Mouse (Mus musculus) brain, embryonic 18.5 days (tissue): ENCODE data around the gene Tfcp2.

ENCODE experiments used
- DNase-seq: peaks from one replicate; pipeline ENCODE4 v3.0.0-alpha.2; 2012; ENCODE audit warnings: low read depth, low spot score

Tfcp2 gene

DNA sequence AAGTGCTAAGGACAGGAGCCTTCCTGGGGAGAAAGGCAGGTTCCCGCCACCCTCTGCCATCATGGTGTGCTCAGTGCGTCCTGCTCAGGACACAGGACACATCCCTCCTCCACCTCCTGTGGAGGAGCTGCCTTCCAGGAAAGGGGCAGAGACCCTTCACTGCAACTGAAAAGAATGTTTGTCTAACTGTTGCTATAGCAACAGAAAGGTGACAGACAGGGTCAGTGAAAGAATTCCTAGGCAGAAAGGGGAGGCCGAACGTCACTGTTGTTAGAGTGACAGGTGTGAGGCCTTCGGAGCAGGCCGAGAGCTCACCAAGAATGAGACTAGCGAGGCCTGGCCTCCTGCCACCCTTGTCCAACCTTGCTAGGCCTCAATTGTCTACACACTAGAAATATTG lies 65.4 kb downstream of the Tfcp2 start:
- no peak for DNase-seq

DNA sequence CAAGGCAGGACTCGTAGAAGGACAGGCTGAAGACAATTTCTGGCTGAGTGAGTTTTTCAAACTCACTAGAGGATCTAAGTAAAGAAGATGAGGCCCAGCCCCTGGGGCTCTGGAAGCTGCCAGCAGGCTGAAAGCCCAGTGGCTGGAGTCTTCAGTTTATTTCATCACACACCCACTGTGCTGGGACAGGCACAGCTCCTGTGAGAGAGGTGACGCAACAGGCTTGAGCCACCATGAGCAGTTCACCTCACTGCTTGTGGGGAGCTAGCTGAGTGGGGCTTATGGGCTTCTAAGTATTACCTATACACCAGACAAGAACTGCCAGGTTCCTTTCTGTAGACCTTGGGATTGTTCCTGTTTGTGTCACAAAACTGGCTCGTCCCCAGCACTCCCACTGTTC lies 66.2 kb downstream of the Tfcp2 start:
- DNase-seq = no peak

DNA sequence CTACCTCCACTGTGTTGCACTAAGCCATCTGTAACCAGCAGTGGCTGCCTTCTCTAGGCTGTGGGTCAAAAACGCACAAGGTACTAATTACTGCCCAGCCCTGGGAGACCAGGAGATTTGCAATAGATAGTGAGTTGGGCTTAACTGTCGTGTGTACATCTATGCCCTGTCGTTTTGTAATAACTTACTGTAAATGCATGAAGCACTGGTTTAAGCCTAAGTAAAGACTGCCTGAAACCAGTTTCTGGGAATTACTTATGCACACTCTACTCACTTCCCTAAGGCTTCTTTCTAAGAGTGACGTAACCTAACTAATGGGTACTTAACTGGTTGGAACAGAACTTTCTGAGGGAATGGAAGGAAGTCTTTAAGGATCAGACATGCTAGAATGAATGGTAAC lies 72.9 kb downstream of the Tfcp2 start:
- DNase-seq = no peak

DNA sequence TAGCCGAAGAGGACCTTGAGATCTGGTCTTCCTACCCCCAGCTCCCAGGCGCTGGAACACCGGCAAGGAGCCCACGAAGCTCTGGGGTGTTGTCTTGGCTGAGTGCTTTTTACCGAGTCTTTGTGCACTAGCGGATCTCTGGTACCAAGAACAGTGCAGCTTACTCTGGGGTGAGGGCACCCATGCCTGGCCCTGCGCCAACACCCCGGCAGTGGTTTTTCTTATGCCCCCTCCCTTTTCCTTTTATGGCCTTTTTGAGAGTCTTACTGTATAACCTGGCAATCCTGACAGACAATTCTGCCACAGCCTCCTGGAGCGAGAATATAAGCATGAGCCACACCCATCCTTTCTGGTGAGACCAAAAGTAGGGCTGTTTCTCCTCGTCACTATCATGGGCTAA lies 73.5 kb downstream of the Tfcp2 start:
- DNase-seq = no peak

DNA sequence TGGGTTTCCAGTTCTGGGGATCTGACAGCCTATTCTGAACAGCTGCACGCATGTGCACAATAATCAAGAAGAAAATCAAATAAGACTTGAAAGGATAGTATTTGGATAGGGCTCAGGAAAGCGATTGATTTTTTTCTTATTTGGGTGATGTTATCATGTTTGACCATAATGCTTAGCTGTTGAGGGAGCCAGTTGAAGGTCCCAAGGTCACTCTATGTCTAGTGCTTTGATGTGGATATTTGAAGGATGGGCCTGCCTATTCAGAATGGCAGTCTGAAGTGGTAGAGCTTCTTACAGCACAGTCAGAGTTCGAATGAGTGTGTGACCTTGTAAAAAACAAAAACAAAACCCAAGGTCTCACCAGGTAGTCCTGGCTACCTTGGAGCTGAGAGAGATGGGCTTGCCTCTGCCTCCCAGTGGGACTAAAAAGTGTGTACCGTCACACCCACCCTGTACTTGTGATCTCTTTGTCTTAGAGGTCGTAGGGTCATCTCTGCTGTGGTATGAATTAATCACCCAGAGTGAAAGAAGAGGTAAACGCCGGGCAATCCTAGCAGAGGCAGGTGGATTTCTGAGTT lies 77.8 kb downstream of the Tfcp2 start:
- DNase-seq = no peak

DNA sequence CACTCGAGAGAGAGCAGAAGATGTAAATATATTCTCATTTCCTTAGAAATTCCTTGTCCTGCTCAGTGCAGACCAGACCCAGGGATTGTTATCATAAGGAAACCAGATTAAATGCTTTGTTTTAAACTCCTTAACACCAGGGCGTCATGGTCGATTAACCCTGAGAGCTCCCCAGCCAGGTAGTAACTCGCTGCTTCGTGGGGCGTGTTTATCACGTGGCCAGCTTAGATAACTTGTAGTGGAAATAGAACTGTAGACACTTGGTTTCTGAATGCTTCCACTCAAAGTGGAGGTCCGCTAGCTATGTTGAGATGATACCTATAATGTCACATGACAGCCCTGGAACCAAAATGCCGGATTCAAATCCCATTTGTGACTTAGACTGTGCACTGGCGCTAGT lies 81.8 kb downstream of the Tfcp2 start:
- DNase-seq = no peak

DNA sequence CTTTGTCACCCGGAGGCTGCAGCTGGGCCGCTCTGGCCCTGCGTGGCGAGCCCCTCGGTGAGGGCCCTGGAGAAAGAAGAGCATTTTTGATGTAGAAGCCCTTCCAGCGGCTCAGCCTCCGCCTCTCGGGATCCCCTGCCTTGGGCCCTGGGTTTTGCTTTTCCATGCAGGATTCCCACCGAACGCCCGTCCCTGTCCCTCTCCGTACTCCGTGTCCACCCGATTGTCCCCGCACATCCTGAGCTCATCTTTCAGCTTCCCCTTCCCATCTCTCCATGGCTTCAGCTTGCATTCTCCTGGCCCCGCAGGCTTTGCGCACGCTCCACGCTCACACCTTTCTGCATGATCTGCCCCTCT lies 82.6 kb downstream of the Tfcp2 start:
- no peak for DNase-seq

DNA sequence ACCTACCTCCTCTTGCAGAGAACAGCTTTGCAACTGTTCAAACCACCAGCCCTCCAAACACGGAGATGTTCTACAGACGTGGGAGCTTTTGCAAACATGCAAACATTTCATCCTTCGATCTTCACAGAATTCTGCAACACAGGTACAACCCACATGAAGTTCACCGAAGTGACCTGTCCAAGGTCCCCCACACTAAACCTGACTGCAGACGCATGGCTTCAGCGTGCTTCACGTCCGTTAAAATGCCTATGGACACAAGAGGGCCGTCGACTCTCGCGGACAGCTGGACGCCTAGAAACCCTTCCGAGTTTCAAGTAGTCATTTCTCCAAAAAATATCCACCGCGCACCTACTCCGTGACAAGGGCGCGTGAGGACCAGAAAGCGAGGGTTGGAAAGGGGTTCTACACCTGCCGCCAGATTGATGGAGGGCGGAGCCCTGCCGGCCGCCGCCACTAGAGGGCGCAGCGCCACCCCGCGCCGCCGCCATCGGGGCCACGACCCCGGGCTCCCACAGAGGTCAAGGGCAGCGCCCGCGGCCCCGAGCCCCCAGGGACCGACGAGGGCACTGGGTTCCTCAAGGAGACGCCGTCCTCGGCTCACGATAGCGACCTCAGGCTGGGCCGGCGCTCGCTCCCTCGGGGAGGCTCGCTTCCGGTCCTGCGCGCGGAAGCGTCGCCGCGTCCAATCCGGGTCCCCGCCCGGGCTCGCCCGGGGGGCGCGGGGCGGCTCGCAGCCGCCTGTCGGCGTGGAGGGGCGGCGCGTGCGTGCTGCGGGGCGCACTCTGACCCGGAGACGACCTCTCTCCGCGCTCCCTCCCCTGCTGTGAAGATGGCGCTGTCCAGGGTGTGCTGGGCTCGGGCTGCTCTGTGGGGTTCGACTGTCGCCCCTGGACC lies 83.3 kb downstream of the Tfcp2 start, which contains the start of gene Letmd1:
Letmd1 (plus strand) TSS at position 729 of the 894 bp plus-strand sequence.
- DNase-seq = peak; percentile 83

DNA sequence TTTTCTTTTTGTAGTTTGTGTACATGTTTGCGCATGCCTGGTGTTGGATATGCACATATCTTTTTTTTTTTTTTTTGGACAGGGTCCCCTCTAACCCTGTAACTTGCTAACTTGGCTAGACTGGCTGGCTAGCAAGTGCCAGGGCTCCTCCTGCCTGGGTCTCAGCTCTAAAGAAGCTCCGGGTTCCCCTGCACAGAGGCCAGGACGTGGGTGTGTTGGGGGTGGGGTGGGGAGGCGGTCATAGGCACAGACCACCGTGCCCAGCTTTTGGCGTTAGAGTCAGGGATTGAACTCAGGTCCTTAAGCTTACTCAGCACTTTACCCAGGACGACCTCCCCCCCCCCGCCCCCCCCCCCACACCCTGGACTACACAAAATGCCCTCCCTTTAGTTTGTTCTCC lies 84.1 kb downstream of the Tfcp2 start:
- no peak for DNase-seq

DNA sequence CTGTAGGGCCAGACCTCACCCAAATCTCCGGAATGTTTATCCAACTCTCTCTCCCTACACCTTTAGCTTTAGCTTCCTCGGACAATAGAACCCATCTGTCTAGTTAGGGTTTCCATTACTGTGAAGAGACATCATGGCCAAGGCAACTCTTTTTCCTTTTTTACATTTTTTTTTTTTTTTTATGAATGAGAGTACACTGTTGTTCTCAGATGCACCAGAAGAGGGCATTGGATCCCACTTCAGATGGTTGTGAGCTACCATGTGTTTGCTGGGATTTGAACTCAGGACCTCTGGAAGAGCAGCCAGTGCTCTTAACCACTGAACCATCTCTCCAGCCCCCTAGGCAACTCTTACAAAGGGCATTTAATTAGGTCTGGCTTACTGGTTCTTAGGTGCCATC lies 86.4 kb downstream of the Tfcp2 start:
- DNase-seq = no peak

DNA sequence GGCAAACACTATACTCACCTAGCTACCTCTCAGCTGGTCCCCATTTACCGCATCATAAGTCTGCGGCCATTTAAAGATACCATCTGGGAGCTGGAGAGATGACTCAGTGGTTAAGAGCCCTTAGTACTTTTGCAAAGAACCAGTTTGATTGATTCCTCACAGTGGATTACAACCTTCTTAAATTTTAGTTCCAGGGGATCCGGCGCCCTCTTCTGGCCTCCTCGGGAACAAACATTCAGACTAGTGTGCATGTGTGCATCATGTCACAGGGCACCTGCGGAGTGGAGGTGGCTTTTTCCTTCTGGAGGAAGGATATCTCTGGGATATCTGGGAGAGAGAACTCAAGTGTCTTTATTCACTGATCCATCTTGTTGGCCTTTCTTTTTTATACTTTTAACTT lies 88.1 kb downstream of the Tfcp2 start:
- no peak for DNase-seq

DNA sequence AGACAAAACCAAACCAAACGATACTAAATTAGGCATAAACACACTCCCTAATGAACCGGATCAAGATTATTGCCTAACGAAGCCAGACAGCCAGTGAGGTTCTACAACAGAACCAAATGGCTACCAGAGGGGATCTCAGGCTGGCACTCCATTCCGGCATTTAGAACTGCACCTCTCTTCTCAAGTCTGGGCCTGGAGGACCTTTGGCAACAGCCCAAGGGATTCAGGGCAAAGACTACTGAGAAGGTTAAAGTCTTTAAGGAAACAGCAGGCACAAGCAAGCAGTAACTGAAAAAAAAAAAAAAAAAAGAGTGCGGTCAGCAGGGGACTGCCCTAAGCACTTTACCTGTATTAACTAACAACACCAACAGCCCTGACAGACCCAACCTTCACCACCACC lies 89.7 kb downstream of the Tfcp2 start:
- no peak for DNase-seq

DNA sequence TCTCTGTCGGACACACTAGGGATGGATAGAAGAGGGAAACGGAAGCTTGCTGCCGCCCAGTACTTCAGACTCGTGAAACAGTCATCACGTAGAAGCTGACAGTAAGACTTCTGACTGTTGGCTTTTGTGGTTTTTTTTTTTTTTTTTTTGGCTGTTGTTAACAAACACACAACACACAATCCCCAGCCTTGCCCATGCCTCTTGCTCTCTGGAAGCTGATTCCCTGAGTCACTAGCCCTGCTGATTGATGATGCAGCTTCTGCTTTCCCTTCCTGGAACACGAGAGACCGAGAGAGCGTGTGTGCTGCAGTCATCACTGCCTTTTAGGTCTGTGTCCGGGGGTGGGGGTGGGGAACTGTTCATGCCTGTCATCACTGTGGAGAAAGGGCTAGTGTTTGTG lies 90.2 kb downstream of the Tfcp2 start:
- no peak for DNase-seq

DNA sequence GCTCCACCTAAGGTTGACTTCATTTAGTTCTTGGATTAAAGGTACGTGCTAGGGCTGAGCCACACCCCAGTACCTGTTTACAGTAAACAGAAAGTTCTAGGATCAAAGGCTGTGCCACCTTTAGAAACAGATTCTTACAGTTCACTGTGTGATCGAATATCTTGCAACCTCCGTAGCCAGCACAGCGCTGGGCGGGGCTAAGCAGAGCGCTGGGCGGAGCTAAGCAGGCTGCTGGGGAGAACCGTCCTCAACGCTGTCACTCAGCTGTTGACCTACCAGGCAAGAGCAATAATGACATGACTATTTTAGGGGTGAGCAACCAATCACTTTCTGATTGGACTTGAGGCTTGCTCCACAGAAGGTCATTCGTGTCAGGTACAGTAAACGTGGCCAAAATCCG lies 90.9 kb downstream of the Tfcp2 start:
- DNase-seq = no peak

DNA sequence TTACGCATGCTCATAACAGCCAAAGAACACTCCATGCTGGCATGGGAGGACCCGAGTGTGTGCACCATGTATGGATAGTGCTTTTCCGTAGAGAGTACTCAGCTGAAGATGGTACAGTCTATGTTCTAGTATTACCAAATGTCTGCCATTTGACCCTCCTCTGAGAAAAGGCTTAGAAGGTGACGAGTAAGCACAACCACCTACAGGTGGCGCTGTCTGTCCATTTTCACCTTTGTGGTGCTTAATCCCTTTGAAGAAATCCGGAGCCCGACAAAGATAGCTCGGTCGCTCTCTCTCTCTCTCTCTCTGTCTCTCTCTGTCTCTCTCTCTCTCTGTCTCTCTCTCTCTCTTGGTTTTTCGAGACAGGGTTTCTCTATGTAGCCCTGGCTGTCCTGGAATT lies 93.8 kb downstream of the Tfcp2 start:
- DNase-seq = no peak

DNA sequence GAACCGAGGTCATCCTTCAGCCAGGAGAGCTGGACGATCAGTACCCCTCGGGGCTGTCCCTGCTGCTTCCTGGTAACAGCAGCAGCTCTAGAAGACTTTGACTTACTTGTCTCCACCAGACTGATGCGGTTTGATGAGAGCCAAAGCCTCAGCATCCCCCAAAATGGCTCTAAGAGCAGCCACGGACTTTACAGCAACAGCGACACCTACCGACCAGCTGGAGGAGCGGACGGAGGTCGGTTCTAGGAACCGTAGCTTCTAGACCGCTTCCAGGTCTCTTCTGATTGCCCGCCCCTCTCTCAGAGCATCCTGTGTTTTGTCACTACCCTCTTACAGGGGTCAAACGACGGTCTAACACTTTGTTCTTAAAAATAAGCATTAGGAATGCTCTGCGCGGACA lies 94.5 kb downstream of the Tfcp2 start:
- DNase-seq = peak; percentile 45

DNA sequence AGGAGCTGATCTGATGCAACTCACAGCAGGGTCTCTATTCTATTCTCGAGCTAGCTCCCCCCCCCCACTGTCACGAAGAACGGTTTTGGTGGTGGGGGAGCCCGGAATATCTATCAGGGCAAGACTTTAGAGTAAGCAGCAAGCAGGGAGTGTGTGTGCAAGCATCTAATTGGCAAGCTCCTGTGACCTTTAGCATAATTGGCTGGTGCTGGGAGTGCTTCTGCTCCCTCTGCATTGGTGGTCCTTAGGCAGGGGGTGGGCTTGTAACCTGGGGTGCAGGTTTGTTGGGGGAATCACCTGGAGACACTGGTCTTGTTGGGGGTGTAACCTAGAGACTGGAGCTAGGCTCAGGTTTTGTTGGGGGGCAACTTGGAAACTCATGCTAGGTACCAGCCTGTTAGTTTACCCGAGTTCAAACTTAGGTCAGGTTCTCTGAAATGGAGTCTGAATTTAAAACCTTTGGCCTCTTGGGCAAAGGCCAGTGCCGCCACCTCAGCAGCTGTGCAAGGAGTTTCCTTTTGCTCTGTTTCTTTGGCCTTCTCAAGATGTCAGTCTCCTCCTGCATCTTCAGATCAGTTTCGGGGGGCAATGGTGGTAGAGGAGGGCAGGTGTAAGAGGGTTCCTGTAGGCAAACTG lies 95.3 kb downstream of the Tfcp2 start:
- DNase-seq = no peak

DNA sequence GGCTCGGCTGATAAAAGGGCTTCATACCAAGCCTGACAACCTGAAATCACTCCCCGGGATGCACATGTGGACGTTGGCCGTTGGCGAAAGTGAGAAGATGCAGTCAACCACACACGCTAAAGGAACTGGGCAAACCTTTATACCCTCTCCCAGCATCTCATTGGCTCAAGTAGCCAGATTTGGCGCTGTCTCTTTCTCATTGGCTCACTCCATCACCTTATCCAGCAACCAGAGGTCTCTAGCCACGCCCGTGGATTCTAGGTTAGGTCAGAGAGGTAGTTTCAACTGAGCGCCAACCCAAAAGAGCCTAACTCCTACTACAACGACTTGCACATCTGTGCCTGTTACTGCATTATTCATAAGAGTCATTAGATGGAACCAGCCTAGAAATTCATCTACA lies 99.3 kb downstream of the Tfcp2 start:
- no peak for DNase-seq

DNA sequence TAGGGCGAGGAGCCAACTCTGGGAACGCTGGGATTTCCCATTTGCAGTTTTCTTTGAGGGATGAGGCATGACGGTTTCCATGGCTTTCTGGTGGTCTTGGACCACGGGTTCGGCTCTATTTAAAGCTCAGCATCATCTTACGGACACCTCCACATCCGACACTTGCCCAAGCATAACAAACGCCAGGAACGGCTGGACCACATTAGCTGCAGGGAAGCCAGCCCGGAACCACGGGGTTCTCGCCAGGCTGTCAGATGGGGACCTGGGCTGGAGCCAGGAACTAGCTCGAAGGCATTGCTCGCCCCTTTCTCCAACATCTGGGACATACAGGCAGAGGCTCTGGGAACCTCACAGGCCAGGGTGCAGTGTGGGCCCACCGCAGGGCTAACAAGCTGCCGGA lies 100.6 kb downstream of the Tfcp2 start:
- no peak for DNase-seq

DNA sequence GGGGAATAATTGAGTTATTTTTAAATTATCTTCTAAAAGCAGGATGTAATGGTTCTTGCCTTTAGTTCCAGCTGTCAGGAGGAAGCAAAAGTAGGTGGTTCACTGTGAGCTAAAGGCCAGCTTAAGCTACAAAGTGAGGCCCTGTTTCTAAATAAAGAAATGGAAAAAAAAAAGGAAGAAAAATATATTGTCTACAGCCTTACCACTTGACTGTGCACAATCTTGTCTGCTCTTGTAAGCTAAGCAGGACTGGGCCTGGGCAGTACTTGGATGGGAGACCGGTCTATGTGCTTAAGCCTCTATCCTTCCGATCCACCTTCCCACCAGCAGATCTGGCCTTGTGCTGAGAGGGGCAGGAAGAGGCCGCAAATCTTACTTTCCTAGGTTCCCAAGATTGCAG lies 102.3 kb downstream of the Tfcp2 start:
- DNase-seq = no peak

DNA sequence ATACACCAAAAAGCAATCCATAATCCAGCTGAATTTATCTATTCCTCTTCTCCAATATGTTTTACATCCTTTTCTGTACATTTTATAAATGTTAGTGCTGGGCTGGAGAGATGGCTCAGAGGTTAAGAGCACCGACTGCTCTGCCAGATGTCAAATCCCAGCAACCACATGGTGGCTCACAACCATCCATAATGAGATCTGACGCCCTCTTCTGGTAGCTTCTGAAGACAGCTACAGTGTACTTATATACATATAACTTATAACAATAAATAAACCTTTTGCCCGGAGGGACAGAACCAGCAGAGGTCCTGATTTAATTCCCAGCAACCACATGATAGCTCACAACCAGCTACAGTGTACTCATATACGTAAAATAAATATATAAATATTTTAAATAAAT lies 103.2 kb downstream of the Tfcp2 start:
- no peak for DNase-seq
